Mouse (Mus musculus) heart, embryonic 11.5 days (tissue): Measurements from ENCODE around the gene Rmdn3. TPM values are rescaled to one million over a fixed set of nuclear protein-coding genes. Genes with fewer than 3 reads are reported as not detected.

Source experiments
- ATAC-seq: fragments of 200-750 bp; cut with Nextera tagmentation; replicated peaks from 2 replicates; pipeline ENCODE4 v1.8.0; 2017; ENCODE audit warnings: moderate library complexity; ENCODE audit not compliant: insufficient number of reproducible peaks, low FRiP score, low TSS enrichment
- H3K27ac ChIP-seq: fragments of 300-500 bp; sonication (generic); 2 replicates; pipeline ENCODE4 v1.5.1; 2014; ENCODE audit warnings: mild to moderate bottlenecking, low read depth, low read length
- H3K27me3 ChIP-seq: fragments of 300-500 bp; sonication (generic); 2 replicates; pipeline ENCODE4 v1.6.1; 2014; ENCODE audit warnings: mild to moderate bottlenecking, low read length, mixed read lengths; ENCODE audit not compliant: control insufficient read depth, insufficient read depth
- H3K36me3 ChIP-seq: fragments of 300-500 bp; sonication (generic); 2 replicates; pipeline ENCODE4 v1.6.1; 2014; ENCODE audit warnings: mild to moderate bottlenecking, low read length, moderate library complexity, mixed read lengths; ENCODE audit not compliant: control insufficient read depth, insufficient read depth
- H3K4me1 ChIP-seq: fragments of 300-500 bp; sonication (generic); 2 replicates; pipeline ENCODE4 v1.6.1; 2014; ENCODE audit warnings: low read length; ENCODE audit not compliant: control insufficient read depth, insufficient read depth
- H3K4me2 ChIP-seq: fragments of 300-500 bp; sonication (generic); 2 replicates; pipeline ENCODE4 v1.6.1; 2014; ENCODE audit warnings: mild to moderate bottlenecking, moderate library complexity
- H3K4me3 ChIP-seq: fragments of 300-500 bp; sonication (generic); 2 replicates; pipeline ENCODE4 v1.5.1; 2014; ENCODE audit warnings: low read depth, low read length
- H3K9ac ChIP-seq: fragments of 300-500 bp; sonication (generic); 2 replicates; pipeline ENCODE4 v1.6.1; 2014; ENCODE audit warnings: mild to moderate bottlenecking, low read depth, low read length, moderate library complexity
- H3K9me3 ChIP-seq: fragments of 300-500 bp; sonication (generic); replicated peaks from 2 replicates; pipeline ENCODE4 v1.6.1; 2016; ENCODE audit warnings: low read length; ENCODE audit not compliant: control insufficient read depth
- WGBS: fragments of 180-500 bp; shearing (Covaris S2); extraction: QIAGEN DNeasy Blood & Tissue Kit; methylation state at CpG from one replicate; pipeline ENCODE4 v1.1.7; 2014; ENCODE audit not compliant: insufficient replicate concordance; 5-methylcytosine and 5-hydroxymethylcytosine counted together
- polyA plus RNA-seq: library from polyadenylated mRNA; unstranded; fragments of >200 nt; fragmentation: Nextera tagmentation; extraction: Ambion mirVana; gene quantifications from 2 replicates; pipeline ENCODE4 v1.2.1, GENCODE M21; 2014

The Rmdn3 gene
- 30.3 and 33.3 TPM in 2 replicates for polyA plus RNA-seq

DNA sequence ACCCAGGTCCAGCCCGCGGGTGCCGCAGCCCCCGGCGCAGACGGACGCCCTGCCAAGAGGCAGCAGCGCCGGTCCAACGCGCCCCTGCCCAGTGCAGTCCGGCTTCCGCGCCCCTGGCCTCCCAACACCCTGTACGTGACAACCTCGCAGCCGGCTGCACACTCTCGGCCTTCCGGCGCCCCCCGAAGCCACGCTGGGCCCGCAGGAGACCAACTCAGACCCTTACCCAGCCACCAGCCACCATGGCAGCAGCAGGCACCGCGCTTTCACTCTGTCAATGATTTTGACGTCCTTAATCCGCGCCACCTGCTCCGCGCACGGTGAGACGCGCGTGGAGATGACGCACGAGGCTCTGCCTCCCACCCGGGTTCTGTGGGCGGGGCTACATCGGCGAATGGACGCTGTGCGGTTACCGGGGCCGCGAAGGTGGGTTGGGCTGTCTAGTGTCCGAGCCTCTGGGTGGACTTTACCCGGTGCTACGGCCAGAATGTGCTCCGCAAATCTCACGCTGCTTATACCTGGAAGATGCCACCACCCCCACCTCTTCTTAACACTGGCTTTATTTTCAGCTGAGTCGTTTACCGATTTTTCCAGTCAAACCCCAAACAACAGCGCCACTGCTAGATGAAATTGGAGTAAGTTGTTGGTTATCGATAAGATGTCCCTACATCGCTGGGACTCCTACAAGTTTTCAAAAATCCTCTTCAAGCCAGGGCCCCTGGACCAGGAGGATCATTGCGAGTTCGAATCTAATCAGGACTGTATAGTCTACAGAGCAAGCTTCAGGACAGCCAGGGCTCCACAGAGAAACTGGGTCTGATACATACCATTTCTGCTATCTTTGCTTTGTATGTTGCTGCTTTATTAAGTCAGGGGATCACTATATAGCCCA is at the start of gene Rmdn3:
TSS of gene Rmdn3 (minus strand) at position 354 of the 892 bp plus-strand sequence.
- Histone ChIP-seq H3K9me3 (no peaks in the 10 kb centered on the region), H3K9ac (peak within 1 kb of the TSS; percentile 94), H3K27me3 (no peaks in the 10 kb centered on the region), H3K27ac (peak within 1 kb of the TSS; percentile 70), H3K4me1 (peaks cover 8% of the 10 kb centered on the region), H3K36me3 (peaks cover under 1% of the 10 kb centered on the region; the same call in 1 of the 2 replicates), H3K4me2 (peak within 1 kb of the TSS; percentile 93), H3K4me3 (peak within 1 kb of the TSS; percentile 99)
- peak; percentile 83 for ATAC-seq
- WGBS: 1% methylated on average over 57 of the region's 57 CpGs

DNA sequence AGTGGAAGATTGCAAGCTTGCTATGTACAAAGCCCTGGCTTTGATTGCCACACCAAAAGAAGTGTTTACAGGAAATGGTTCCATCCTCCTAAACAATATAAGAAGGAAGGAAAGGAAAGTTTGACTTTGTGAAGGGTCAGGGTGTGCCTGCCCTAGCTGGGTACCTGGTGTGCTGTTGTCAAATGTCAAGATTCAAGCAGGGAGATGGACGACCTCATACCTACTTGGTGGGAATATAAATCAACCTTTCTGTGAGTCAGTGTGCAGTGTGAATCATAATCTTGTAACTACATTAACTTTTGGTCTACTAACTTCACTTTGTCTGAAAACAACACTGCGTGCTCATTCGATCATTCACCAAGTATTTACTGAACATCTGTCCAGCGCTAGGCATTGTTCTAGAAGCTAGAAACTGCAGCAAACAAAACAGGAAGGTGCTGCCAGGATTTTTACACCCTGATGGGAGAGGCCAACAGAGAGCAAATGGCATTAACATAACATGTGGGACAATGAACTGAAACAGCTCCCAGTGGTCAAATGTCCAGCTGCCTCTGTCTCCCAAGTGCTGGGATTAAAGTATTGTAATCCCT is 47.1 kb upstream of the Rmdn3 start:
- WGBS: 74% methylated on average over 4 of the region's 4 CpGs
- Histone ChIP-seq H3K36me3 (no peaks in the 10 kb centered on the region), H3K9me3 (no peaks in the 10 kb centered on the region), H3K4me2 (no peak overlapping the region), H3K27ac (no peak overlapping the region), H3K27me3 (no peaks in the 10 kb centered on the region), H3K4me3 (no peak overlapping the region), H3K9ac (no peak overlapping the region), H3K4me1 (peaks cover 12% of the 10 kb centered on the region; the same call in 1 of the 2 replicates)
- ATAC-seq: no peak

- H3K27ac ChIP-seq: no peak overlapping the region
- WGBS: 63% methylated on average over 5 of the region's 5 CpGs
- ATAC-seq: no peak
Observed at GRCm38 (mm10) chr2:119202914-119203453, 46.1 kb upstream of the Rmdn3 start.

DNA sequence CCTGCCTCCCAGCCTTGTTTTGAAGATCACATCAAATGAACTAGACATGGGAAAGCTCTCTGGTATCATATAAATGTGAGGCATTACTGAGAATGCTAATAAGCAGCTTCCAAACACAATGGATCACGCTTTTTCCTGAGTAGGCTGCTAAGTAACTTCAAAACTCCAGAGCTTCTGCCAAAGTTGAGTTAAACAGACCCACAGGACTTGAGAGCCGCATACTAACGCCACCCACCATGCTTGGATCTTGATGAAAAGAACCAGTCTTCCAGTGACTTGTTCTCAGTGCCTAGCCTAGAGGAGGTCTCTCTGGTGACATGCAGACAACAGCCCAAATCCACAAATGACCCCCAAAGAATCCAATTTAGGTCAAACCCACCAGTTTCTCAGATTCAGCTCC is 42.1 kb upstream of the Rmdn3 start:
- no peaks in the 10 kb centered on the region for H3K9me3 ChIP-seq
- H3K36me3 ChIP-seq: no peaks in the 10 kb centered on the region
- H3K4me3 ChIP-seq: no peak overlapping the region
- no peaks in the 10 kb centered on the region for H3K27me3 ChIP-seq
- H3K4me2 ChIP-seq: no peak overlapping the region
- H3K9ac ChIP-seq: no peak overlapping the region
- 63% methylated on average over 3 of the region's 3 CpGs for WGBS
- H3K4me1 ChIP-seq: peaks cover 14% of the 10 kb centered on the region
- no peak for ATAC-seq
- no peak overlapping the region for H3K27ac ChIP-seq

More at GRCm38 (mm10) chr2:119202914-119203453, 46.1 kb upstream of the Rmdn3 start:
- H3K4me2 ChIP-seq: no peak overlapping the region
- H3K9me3 ChIP-seq: no peaks in the 10 kb centered on the region
- H3K9ac ChIP-seq: no peak overlapping the region
- H3K4me1 ChIP-seq: peaks cover 15% of the 10 kb centered on the region
- no peaks in the 10 kb centered on the region for H3K27me3 ChIP-seq
- H3K36me3 ChIP-seq: no peaks in the 10 kb centered on the region
- H3K4me3 ChIP-seq: no peak overlapping the region

DNA sequence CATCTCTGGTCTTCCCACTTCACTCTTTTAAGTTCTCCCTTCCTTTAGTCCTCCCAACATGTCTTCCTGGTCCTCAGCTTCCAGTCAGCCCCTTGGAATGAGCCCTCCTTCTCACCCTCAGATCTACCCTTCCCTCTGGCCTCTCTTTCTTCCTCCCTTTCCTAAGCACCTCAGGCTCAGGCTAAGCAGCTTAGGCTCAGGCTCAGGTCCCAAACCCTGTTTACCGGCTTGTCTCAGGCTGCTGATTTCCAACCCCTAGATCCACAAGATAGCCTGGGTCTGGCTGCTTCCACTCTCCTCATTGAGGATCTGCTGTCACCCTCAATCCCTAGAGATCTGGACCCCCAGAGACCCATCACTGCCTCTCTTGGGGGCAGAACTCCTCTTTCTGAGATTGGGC is 41.2 kb upstream of the Rmdn3 start:
- WGBS: 21% methylated on average over 1 of the region's 1 CpGs
- peaks cover 13% of the 10 kb centered on the region for H3K4me1 ChIP-seq
- no peak overlapping the region for H3K4me3 ChIP-seq
- no peak overlapping the region for H3K9ac ChIP-seq
- H3K36me3 ChIP-seq: no peaks in the 10 kb centered on the region
- ATAC-seq: no peak
- no peaks in the 10 kb centered on the region for H3K9me3 ChIP-seq
- no peak overlapping the region for H3K27ac ChIP-seq
- H3K27me3 ChIP-seq: no peaks in the 10 kb centered on the region
- no peak overlapping the region for H3K4me2 ChIP-seq

DNA sequence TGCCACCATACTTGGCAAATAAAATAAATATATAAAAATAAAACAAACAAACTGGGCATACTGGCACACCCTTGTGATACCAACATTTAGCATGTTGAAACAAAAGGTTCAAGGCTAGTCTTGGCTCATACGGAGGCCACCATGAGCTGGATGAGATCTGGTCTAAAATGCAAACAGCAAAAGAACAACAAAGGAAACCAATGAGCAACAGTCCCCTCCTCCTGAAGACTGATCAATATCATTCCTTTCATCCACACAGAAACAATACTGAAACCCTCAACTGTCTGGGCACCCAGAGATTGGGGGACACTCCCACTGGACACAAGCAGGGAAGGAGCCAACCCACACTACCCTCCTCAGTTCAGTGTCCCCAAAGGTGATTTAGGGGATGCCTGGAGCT is 40.7 kb upstream of the Rmdn3 start:
- H3K27ac ChIP-seq: no peak overlapping the region
- peaks cover 8% of the 10 kb centered on the region; the same call in 1 of the 2 replicates for H3K4me1 ChIP-seq
- no peak for ATAC-seq
- H3K4me3 ChIP-seq: no peak overlapping the region
- no peaks in the 10 kb centered on the region for H3K27me3 ChIP-seq
- H3K9me3 ChIP-seq: no peaks in the 10 kb centered on the region
- no peaks in the 10 kb centered on the region for H3K36me3 ChIP-seq
- 61% methylated on average over 1 of the region's 1 CpGs for WGBS
- H3K4me2 ChIP-seq: no peak overlapping the region
- H3K9ac ChIP-seq: no peak overlapping the region

DNA sequence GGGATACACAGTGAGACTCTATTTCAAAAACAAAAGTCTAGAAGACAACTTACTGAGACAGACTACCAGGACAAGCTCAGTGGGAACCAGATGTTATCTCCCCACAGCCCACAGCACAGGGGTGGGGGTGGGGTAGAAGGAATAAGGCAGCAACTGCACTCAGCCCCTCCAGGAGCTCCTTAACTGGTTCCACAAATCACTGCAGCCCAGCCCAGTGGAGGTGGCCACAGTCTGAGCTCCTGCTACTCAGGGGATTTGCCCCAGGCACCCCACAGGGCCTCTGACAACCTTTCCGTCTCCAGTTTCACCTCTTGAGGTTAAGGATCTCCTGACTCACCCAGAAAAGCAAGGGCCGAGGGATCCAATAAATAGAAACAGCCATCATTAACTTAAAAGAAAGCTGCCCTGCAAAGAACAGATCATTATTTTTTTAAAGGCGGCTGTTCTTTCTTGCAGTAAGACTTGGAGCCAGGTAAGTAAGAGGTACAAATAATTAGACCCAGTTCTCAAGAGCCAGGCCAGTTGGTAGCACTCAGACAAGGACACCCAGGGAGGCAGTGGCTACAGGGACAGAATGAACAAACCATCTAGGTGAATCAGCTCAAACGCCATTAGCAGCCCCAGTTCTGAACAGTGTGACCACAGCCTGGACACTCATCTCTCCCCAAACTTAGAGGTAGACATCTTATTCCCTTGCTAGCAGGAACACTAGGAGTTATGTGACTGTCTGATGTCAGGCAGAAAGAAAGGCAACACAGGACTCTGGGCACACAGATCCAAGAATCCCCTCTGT is 39.7 kb upstream of the Rmdn3 start:
- no peak for ATAC-seq
- no peaks in the 10 kb centered on the region for H3K36me3 ChIP-seq
- WGBS: 23% methylated on average over 4 of the region's 4 CpGs
- H3K9me3 ChIP-seq: no peaks in the 10 kb centered on the region
- H3K4me1 ChIP-seq: peaks cover 8% of the 10 kb centered on the region; the same call in 1 of the 2 replicates
- H3K27ac ChIP-seq: no peak overlapping the region
- no peak overlapping the region for H3K4me2 ChIP-seq
- H3K9ac ChIP-seq: no peak overlapping the region
- no peaks in the 10 kb centered on the region for H3K27me3 ChIP-seq
- no peak overlapping the region for H3K4me3 ChIP-seq

GRCm38 (mm10) chr2:119194140-119194539 is 37.3 kb upstream of the Rmdn3 start:
- H3K36me3 ChIP-seq: no peaks in the 10 kb centered on the region
- WGBS: 84% methylated on average over 5 of the region's 5 CpGs
- H3K9me3 ChIP-seq: no peaks in the 10 kb centered on the region
- H3K27ac ChIP-seq: no peak overlapping the region
- no peaks in the 10 kb centered on the region for H3K27me3 ChIP-seq
- no peak for ATAC-seq
- no peak overlapping the region for H3K4me3 ChIP-seq
- H3K4me2 ChIP-seq: no peak overlapping the region
- peaks cover 8% of the 10 kb centered on the region; the same call in 1 of the 2 replicates for H3K4me1 ChIP-seq
- H3K9ac ChIP-seq: no peak overlapping the region
